Mouse (Mus musculus): ENCODE results near the gene Ppp3ca.

Gene Ppp3ca

GRCm38 (mm10) chr3:136763717-136764270 lies 93.9 kb downstream of the Ppp3ca start:
- DNase-seq (ENCODE audit: low read depth, low spot score), result no peak

GRCm38 (mm10) chr3:136765569-136765968 lies 95.6 kb downstream of the Ppp3ca start:
- no peak for DNase-seq (ENCODE audit: low read depth, low spot score)

DNA sequence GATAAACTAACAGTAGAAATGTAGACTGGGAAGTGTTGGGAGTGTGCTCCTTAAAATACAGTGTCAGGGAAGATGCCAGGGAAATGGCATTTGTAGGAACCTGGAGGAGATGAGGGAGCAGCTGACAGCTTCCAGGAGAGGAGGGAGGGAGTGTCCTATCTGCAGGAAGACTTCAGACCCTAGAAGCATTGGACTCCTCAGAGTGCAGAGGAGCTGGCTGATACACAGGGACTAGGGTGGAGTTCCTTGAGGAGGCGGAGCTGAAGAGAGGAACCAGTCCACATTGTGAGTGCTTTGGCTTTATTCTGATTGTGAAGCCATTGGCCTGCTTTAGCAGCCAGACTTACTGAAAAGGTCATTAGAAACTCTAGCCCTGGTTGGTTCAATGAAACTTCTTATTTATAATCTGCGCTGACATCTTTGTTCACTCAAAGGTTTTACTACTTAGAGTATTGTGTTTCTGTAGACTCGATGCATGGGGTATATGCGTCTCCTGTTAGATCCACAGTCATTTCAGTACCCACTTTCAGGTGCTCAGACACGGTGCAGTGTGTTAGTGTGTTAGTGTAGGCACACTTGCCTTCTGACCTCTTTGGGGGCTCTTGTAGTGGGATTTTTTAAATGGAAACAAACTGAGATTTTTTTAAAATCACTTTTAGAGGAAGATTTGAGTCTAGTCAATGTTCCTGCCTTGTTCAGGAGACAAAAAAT lies 99.0 kb downstream of the Ppp3ca start:
- DNase-seq (ENCODE audit: low read depth, low spot score), result no peak

DNA sequence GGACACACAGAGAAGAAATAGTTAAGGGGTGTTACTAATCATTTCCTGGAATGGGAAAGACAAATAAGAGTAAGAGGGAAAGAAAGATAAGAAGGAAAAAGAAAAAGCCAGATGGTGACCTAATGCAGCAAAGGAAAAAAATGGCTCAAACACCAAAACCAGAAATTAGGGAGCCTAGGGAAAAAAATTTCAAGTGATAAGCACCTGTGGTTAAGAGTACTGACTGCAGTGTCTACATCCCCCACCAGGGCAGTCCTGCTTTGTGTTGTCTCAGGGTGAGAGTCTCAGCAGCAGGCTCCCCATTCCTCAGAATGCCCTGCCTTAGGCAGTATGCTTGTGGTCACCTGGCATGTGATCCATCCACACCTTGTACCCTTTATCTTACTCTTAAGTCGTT lies 99.6 kb downstream of the Ppp3ca start:
- DNase-seq (ENCODE audit: low read depth, low spot score), result no peak

- no peak for DNase-seq (ENCODE audit: low read depth, low spot score)
These were observed 101.8 kb downstream of the Ppp3ca start for GRCm38 (mm10) chr3:136771700-136772099.

DNA sequence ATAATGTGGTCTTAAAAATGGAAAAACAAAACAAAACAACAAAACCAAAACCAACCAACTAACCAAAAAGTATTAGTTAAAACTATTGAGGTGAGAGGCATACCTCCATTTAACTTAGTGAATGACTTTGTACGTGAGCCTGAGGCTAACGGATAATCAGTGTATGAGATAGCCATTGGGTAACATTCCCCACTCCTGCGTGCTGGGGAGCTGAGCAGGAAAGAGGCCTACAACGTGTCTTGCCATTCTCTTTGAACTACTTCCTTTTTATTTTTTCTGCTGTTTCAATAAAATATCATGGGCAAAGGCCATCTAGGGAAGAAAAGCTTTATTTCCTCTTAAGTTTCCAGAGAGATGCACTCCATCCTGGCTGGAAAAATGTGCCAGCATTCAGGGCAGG lies 103.3 kb downstream of the Ppp3ca start:
- no peak for DNase-seq (ENCODE audit: low read depth, low spot score)

DNA sequence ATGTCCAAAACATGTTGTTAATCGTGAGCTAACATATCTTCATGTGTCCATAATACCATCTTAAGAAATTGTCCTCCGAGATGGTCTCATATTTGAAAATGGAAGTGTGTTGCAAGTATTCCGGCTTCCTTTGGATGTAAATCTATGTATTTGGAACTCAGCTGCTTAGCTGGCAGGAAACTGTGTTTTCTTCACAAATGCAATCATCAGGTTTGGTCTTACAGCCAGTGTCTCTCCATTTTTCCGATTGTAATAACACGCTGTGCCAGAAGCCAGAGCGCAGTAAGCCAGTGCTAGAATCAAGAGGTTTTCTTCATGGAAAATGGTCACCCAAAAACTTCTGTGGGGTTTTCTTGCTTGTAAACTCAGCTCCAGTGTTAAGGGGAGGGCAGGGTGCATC lies 104.3 kb downstream of the Ppp3ca start:
- no peak for DNase-seq (ENCODE audit: low read depth, low spot score)

- no peak for DNase-seq (ENCODE audit: low read depth, low spot score)
These were observed 106.6 kb downstream of the Ppp3ca start for GRCm38 (mm10) chr3:136776525-136776924.

DNA sequence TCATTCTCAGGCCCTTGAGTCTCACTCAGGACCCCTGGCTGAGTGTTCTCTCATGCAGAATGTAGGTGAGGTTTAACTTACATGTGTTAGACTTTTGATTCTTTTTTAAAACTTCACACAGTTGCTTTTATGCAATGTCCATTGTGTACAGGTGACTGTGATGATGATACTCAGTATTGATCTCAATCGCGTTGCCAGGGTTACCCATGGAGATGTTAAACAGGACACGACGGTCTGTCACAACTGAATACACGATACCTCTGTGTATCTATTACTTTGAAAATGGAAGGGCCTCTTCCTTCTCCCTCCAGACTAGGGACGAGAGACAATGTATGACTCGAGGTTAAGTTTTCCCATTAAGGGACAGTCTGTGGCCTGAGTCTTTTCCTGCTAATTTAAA lies 107.5 kb downstream of the Ppp3ca start:
- no peak for DNase-seq (ENCODE audit: low read depth, low spot score)

DNA sequence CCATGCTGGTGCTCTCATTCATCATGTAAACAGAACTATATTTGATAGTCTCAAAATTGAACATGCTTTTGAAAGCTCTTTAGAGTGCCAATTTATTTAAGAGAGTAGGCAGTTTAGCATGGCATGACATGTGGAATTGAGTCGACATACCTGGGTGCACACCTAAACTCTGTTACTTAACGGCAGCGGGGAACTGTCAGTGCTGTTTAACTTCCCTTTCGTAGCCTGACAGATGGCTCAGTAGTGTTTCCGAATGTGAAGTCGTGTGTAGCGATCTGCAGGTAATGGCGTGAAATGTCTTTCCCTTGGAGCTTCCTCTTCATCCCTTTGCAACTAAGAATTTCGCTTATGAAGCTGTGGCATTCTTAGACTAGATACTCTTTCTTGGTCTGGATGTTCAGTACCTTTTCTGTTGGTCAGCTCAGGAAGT lies 107.9 kb downstream of the Ppp3ca start:
- DNase-seq (ENCODE audit: low read depth, low spot score), result no peak

DNA sequence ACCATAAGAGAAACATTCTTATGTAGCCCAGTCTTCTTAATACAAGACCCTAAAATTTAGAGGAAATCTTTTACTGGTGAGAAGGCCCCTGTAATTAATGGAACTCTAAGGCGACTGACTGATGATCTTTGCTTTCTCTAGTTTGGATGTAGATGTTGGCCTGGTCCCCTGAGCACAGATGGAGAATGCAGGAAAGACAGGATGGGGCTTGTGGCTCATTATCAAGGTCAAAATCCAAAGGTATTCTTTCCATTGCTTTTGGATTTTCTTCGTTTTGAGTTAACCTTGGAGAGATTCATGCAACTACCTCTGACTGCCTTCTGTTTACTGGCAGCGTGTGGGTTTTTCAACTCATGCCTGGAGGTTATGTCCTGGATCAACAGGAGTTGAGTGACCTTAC lies 110.4 kb downstream of the Ppp3ca start:
- DNase-seq (ENCODE audit: low read depth, low spot score), result no peak

DNA sequence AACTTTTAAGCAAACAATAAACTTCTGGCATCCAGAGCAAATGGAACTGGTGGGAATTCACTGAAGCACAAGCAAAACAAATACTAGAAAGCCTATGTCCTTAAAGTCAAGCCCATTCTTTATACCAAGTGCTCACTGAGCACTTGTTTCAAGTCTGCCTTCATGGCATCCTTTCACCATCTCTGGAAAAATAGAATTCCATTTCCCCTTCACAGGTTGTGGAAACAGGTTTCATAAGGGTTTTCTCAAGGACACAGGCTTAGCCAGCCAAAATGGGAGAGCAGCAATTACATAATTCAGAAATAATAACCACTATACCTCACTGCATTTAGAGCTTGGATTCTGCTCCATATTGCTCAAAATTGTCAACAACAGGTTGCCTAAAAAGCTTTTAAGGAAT lies 112.1 kb downstream of the Ppp3ca start:
- no peak for DNase-seq (ENCODE audit: low read depth, low spot score)

GRCm38 (mm10) chr3:136785686-136786085 lies 115.8 kb downstream of the Ppp3ca start:
- no peak for DNase-seq (ENCODE audit: low read depth, low spot score)

- no peak for DNase-seq (ENCODE audit: low read depth, low spot score)
These were observed 120.4 kb downstream of the Ppp3ca start for GRCm38 (mm10) chr3:136790261-136790871.

DNA sequence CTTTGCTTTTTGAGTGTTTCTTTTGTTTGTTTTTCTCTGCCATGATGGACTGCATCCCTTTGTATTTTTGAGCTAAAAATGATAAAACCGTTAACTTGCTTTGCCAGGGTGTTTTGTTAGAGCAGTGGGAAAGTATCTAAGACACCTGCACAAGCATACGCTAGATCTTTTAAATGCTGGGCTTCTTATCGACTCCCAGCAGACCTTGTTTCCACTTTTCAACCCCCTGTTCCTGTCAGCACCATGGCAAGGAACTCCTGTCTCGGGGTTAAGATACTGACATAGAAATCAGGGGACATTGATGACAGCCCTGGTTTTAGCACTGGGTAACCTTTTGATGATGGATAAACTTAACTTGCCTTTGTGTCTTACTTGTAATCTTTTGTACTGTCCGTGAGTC lies 121.5 kb downstream of the Ppp3ca start:
- no peak for DNase-seq (ENCODE audit: low read depth, low spot score)

GRCm38 (mm10) chr3:136791946-136792345 lies 122.0 kb downstream of the Ppp3ca start:
- no peak for DNase-seq (ENCODE audit: low read depth, low spot score)

- no peak for DNase-seq (ENCODE audit: low read depth, low spot score)
These were observed 123.5 kb downstream of the Ppp3ca start for GRCm38 (mm10) chr3:136793411-136793810.

DNA sequence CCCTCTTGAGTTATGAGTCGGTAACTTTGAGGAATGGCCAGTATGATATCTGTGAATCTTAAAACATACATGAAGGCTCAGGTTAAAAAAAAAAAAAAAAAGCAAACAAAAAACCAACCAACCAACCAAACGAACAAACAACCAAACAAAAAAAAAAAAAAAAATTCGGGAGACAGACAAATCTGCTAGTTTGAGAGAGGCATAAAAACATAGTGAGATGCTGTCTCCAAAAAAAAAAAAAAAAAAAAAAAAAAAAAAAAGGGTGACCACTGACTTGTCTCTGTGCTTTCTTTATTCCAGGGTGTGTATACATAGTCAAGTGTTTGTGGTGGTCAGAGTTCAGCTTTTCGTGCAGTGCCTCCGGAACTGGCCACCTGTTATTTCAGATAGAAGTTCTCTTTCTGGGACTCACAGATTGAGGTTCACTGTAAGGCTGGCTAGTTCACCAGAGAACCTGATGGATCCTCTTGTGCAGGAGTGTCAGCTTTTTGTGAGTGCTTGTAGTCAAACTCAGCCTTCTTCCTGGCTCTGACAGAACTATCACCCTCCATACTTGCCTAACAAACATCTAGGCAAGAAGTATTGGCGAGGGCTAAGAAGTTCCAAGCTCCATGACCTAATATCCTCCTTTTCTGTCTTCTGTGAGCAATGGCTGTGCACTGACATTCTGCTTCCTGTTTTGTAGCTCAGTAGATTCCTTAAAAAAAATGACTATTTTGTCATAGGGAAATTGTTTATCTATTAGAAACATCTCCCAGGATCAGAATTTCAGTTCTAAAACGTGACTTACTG lies 124.7 kb downstream of the Ppp3ca start:
- DNase-seq (ENCODE audit: low read depth, low spot score), result no peak

GRCm38 (mm10) chr3:136798896-136799295 lies 129.0 kb downstream of the Ppp3ca start:
- no peak for DNase-seq (ENCODE audit: low read depth, low spot score)

DNA sequence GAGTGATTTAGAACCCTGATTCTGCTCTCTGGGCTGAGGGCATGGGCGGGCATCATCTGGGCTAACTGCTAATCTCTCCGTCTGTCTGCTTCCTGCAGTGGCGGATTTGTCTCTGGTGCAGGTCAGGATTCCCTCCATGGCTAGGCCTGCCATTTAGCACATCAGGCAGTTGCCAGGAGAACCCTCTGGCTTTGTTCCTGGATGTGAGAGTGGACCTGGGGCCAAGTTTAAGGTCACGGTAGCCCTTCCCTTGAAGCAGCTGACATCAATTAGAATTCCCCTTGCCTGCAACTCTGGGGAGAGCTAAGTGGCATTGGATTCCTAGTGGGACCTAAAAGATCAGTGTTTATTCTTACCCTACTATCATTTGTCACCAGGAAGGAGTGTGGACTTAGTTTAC lies 132.7 kb downstream of the Ppp3ca start:
- no peak for DNase-seq (ENCODE audit: low read depth, low spot score)

DNA sequence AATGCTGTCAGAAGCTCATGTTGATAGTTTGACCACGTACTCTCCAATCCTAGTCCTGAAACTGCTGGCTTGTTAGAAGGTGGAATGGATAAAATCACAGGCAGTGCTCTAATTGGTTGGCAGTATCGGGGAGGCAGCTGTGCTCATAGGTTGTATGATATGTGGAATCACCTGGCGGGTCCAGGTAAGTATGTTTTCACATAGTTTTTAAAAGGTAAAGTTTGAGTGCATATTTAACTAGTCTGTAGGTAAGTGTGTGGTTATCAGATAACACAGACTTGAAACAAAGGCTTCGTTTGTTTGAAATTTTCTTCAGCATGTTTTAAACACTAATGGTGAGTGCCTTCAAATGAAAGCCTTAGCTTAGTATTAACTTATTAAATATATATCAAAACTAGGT lies 136.0 kb downstream of the Ppp3ca start:
- no peak for DNase-seq (ENCODE audit: low read depth, low spot score)

DNA sequence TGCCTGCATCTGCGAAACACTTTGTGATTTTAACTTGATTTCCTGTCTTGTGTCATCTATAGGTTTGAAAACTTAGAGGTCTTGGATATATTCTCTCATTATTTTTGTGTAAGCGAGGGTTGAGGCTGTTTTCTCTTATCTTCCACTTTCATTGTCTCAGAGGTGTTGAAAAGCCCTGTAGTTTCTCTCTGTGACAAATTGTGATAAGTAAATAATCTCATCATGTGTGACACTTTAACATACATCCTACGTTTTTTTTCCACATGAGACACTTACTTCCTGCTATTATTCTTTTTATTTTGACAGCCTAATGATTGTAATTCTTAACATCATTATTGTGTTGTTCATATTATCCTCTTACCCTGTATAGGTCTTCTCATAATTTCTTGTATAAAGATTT lies 140.3 kb downstream of the Ppp3ca start:
- no peak for DNase-seq (ENCODE audit: low read depth, low spot score)

Measured in retina, postnatal 7 days (tissue).